Mouse (Mus musculus) kidney, adult 2 months (tissue): Measurements from ENCODE around the gene Scand1.

Experiments used
- CTCF ChIP-seq: fragments of 200-500 bp; conservative IDR thresholded peaks from 2 replicates; pipeline ENCODE4 v1.5.1; 2011; ENCODE audit warnings: low read depth, mild to moderate bottlenecking, control low read depth, low read length, moderate library complexity, mixed read lengths; ENCODE audit not compliant: insufficient read depth, insufficient read length
- POLR2A ChIP-seq: fragments of 200-500 bp; IDR thresholded peaks from one replicate; pipeline ENCODE4 v1.6.1; 2011; ENCODE audit warnings: low read depth, low read length, control low read depth

- no peak for TF ChIP-seq CTCF
- no peak for TF ChIP-seq POLR2A
These were observed 19.0 kb upstream of the Scand1 start for GRCm38 (mm10) chr2:156331446-156331965.
